Mouse (Mus musculus): ENCODE results near the gene Ccdc43. TPM values are rescaled to one million over a fixed set of nuclear protein-coding genes. Genes with fewer than 3 reads are reported as not detected.

Gene Ccdc43
- 9.4 and 13.0 TPM in 2 replicates for total RNA-seq (2023)

GRCm38 (mm10) chr11:102697338-102698017 is at the start of gene Ccdc43:
TSS of gene Ccdc43 (minus strand) at chr11:102697782.

GRCm38 (mm10) chr11:102663416-102663815 is 34.2 kb downstream of the Ccdc43 start, which contains the start of gene Meioc:
TSS of gene Meioc (plus strand) at chr11:102663716.

Other genes with a start within 250 kb of the Ccdc43 start
- 8.4 and 17.9 TPM in 2 replicates for gene Itga2b, start 227.7 kb downstream of the Ccdc43 start, total RNA-seq (2023)
- 28.0 and 36.0 TPM in 2 replicates for gene Gpatch8, start 141.4 kb downstream of the Ccdc43 start, total RNA-seq (2023)
- gene Gm11627, start 118.3 kb downstream of the Ccdc43 start, total RNA-seq (2023) = not detected in 2 replicates
- not detected in 2 replicates for gene Fzd2, start 93.4 kb downstream of the Ccdc43 start, total RNA-seq (2023)
- not detected in 2 replicates for gene Meioc, start 34.1 kb downstream of the Ccdc43 start, total RNA-seq (2023)
- 0.45 and 1.1 TPM in 2 replicates for gene Adam11, start 63.7 kb upstream of the Ccdc43 start, total RNA-seq (2023)
- gene Gjc1, start 121.9 kb upstream of the Ccdc43 start, total RNA-seq (2023) = not detected in 2 replicates
- gene Higd1b, start 138.1 kb upstream of the Ccdc43 start, total RNA-seq (2023) = not detected in 2 replicates
- 55.5 and 65.6 TPM in 2 replicates for gene Eftud2, start 183.2 kb upstream of the Ccdc43 start, total RNA-seq (2023)
- gene Ccdc103, start 183.4 kb upstream of the Ccdc43 start, total RNA-seq (2023) = not detected in 2 replicates
- not detected in 2 replicates for gene Fam187a, start 187.4 kb upstream of the Ccdc43 start, total RNA-seq (2023)
- 1.9 TPM in 1 of 2 replicates, not detected in the other for gene Gfap, start 203.1 kb upstream of the Ccdc43 start, total RNA-seq (2023)
- 28.4 and 29.3 TPM in 2 replicates for gene Kif18b, start 227.3 kb upstream of the Ccdc43 start, total RNA-seq (2023)
- not detected in 2 replicates for gene C1ql1, start 248.9 kb upstream of the Ccdc43 start, total RNA-seq (2023)